Mouse (Mus musculus) mouse embryonic stem cell (cell line): ENCODE data around the gene Cyb5r4.
"Not testable (repeated sequence)": the region's sequence is repeated elsewhere in the genome, so short reads cannot be mapped to it uniquely, and the experiment has no call there.

Experiments
- in situ Hi-C, 2 experiments: fragments of 300-500 bp; cut with MboI; formaldehyde crosslinking; loops; 1 replicate in 1 of 2; 3 replicates in 1 of 2; pipeline ENCODE4 v1.14.3; 2019 to 2020; ENCODE audit warnings: low sequenced_read_pairs in 2 of 2, low pct_unique_long_range_greater_than_20kb in 1 of 2, mixed read lengths in 1 of 2; ENCODE audit not compliant: unreplicated experiment in 1 of 2

Cyb5r4 gene

DNA sequence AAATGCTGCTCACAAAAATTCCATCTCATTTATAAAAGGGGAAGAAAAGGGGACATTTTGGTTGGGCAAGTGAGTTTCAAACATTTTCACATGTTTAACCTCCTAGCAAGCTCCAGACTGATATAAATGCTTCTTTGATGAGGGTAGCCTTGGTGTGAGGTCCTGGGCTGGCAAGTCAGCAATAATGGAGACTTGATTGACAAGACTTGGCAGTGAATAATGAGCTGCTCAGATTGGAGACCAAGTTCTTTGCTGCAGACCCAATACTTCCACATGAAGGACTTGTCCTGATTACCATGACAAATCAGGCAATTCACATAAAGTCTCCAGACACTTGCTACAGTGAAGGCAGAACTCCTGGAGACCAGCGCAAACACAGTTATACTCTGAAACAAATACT, 12.9 kb upstream of the Cyb5r4 start:
- in situ Hi-C loops: no loop called here

DNA sequence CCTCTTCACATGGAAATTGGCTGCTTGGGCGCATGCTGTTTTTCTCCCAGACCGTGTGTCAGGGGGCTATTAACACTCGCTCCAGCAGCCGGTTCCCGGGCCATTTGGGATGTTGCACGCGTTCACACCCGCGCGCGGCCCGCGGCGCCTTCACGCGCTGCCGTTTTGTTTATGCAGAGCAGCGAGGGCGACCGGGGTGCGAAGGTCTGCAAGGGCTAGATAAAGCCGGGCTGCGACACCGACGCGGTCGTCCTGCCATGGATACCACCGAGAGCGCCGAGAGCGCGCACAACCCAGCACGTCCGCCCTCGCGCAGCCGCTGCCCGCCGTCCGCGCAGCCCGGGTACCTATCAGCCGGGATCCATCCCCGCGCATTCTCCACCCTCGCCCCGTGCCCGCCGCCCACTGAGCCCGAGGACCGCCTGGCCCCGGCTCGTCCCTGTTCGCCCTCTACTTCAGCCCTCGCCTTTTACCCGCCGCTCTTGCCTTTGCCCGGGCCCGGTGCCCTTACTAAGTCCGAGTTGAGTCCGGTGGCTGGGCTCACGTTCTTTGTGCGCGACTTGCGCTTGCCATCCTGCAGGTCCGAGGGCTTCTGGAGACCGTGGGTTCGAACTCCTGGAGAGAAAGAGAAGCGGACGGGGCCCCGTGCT, 6.4 kb upstream of the Cyb5r4 start, which contains the start of gene Ripply2:
Gene Ripply2, plus strand, starts transcription at position 250 of the 650 bp plus-strand sequence.
- in situ Hi-C loops: no loop called here

- in situ Hi-C loops: no loop called here
Observed at GRCm38 (mm10) chr9:87015938-87016294, 5.9 kb upstream of the Cyb5r4 start.

GRCm38 (mm10) chr9:87025764-87026163, 4.0 kb downstream of the Cyb5r4 start:
- in situ Hi-C loops: loop anchor here in 1 of 2 experiments (25.0 kb wide), 1 partner anchor 212 kb away; no protein-coding TSS in a partner anchor

DNA sequence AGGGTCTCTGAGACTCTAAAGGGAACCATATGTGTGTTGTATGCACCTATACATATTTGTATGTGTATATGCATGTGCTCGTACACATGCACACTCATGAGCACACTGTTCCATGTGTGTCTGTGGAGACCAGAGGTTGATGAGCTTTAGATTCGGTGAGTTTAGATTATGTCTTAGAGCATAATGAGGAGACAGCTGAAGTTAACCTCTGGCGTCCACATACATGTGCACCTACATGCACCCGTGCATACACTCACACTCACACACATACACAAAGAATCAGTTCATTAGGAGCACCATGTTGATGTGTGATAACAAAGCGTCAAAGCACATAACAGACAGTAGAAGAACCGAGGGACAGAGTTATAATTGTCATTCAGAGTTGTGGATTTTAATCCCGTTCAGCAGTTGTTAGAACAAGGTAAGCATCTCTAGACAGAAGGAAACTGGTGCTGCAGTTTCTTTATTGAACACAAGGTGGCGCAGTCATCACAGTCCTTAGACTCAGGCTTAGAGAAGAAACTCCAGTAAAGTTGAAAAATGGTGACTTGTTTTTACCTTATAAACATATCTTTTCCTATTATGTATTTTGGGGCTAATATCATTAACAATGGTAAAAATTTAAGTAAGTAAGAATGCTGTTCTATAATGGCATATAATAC, 5.7 kb downstream of the Cyb5r4 start:
- in situ Hi-C loops: loop anchor here in 1 of 2 experiments (25.0 kb wide), 1 partner anchor 210 kb away; no protein-coding TSS in a partner anchor

DNA sequence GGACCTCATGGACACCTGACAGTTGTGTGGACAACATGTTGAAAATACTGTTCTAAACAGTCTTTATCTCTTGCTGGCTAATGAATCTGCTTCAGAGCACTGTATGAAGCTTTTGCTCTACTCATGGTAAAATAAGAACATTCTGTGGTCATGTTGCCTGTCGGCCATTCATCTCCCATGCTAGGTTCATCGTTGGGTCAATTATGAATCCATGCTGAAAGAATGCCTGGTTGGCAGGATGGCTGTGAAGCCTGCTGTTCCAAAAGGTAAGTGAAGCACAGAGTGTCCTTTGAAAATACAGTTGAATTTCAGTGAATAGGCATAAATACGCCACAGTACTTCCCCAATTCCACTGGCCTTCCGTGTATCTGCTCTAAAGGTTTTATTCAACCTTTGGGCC, 10.4 kb downstream of the Cyb5r4 start:
- in situ Hi-C loops: loop anchor here in 1 of 2 experiments (25.0 kb wide), 1 partner anchor 205 kb away; no protein-coding TSS in a partner anchor

DNA sequence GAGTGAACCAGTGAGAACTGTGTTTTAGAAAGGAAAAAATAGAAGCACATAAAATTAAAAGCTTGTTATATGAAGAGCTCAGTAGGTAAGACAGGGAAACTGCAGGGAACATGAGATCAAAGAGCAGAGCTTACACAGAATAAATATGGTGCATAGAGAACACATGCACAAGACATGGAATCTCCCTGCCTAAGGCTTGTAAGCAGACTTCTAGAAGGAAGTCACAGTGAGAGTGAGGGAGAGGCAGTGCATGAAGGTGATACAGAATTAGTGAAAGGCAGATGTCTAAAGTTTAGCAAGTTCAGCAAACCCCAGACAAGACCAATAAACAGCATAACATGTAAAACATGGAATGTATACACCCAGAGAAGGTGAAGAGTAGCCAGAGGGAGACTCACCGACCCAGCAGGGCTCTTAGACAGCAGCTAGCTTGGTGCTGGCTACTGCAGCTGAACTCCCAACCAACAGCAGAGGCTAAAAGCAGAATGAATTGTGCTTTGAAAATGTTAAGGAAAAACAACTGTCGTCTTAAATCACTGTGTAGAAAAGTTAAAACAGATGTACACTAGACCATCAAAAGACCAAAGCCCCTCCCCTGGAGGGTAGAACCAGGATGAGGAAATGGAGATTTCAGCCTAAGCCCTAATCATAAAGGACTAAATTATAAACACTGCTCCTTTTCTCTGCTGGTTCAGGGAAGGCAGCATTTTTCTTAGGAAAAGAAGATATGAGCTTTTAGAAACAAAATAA, 13.2 kb downstream of the Cyb5r4 start:
- in situ Hi-C loops: loop anchor here in 1 of 2 experiments (25.0 kb wide), 1 partner anchor 202 kb away; no protein-coding TSS in a partner anchor

DNA sequence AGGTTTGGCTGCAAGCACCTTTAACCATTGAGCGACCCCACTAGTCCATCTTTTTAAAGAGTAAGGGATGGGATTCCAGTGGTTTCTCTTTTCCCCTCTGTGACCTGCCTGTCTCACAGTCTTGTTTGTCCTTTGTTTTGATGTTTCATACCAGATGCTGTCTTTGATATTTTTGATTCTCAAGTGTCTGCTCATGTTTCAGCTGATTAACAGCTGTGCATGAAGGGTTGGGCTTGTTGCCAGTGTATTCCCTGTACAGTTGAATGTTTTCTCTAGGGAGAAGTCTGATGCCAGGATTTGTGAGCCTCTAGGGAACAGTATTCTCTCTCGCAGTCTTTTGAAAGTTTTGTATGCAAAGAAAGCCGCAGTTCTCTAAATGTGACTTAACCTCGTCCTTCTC, 27.6 kb downstream of the Cyb5r4 start:
- in situ Hi-C loops: loop anchor here in 1 of 2 experiments (25.0 kb wide), 1 partner anchor 188 kb away; no protein-coding TSS in a partner anchor

- in situ Hi-C loops: no loop called here
Observed at GRCm38 (mm10) chr9:87055547-87056235, 33.9 kb downstream of the Cyb5r4 start.

GRCm38 (mm10) chr9:87062337-87062736, 40.5 kb downstream of the Cyb5r4 start:
- in situ Hi-C loops: no loop called here

GRCm38 (mm10) chr9:87068160-87068559, 46.3 kb downstream of the Cyb5r4 start:
- in situ Hi-C loops: no loop called here

GRCm38 (mm10) chr9:87071566-87071965, 49.8 kb downstream of the Cyb5r4 start:
- in situ Hi-C loops: not testable (repeated sequence)

- in situ Hi-C loops: no loop called here
Observed at GRCm38 (mm10) chr9:87077919-87078318, 56.1 kb downstream of the Cyb5r4 start.

DNA sequence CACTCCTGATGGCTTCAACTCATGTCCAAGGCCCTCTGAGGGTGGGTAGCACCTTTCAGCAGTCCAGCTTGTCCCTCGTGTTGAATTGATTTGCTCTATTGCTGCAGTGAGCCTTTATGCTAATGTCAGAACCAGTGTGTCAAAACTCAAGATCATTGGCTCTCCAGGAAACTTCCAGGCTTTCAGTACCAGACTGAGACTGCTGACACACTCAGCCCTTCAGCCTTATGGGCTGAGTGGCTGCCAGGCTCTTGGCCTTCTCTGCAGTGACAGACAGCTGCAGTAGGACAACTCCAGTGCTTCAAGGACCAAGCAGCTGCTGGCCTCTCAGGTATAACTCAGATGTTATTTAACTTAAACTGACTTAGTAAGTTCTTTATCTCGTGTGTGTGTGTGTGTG, 57.7 kb downstream of the Cyb5r4 start:
- in situ Hi-C loops: no loop called here

DNA sequence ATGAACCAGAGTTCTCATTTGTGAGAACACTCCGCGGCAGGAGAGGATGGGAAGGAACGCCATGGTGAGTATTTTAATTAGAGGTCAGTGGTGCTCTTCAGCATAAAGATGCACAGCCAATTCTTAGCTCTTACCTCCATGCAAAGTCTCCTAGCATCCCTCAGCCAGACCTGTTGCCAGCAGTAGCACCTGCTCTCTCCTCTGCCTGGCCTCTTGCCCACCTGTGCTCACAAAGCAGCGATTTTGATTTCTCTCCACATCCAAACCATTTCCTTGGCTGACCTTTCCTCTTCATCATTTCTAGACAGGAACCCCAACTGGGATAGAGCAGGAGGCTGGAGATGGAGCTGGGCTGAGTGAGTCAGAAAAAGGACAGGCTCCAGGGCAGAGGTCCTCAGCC, 65.2 kb downstream of the Cyb5r4 start:
- in situ Hi-C loops: no loop called here

DNA sequence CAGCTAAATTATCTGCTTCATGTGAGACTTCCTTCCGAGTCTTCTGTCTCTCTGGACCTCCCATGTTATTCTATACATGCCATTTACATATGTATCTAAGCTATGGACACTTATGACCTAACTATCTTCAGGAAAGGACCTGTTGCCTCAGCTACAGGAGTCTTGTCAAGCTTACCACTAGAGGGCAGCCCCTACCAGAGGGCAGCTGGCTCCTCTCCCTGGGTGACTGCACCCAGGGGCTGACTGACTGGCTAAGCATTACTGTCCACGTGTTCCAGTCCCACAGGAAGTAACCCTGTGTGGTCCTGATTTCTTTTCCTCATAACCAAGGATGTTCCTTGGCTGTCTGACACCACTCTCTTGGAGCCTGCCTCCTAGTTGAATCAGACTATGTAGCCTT, 76.2 kb downstream of the Cyb5r4 start:
- in situ Hi-C loops: no loop called here

GRCm38 (mm10) chr9:87115019-87115418, 93.2 kb downstream of the Cyb5r4 start:
- in situ Hi-C loops: no loop called here

- in situ Hi-C loops: no loop called here
Observed at GRCm38 (mm10) chr9:87115456-87115931, 93.7 kb downstream of the Cyb5r4 start.
